Mouse (Mus musculus): ENCODE results near the gene Wdr95. TPM values are rescaled to one million over a fixed set of nuclear protein-coding genes. Genes with fewer than 3 reads are reported as not detected.

Wdr95 gene
- polyA plus RNA-seq, 1 experiment: 1.9 TPM

DNA sequence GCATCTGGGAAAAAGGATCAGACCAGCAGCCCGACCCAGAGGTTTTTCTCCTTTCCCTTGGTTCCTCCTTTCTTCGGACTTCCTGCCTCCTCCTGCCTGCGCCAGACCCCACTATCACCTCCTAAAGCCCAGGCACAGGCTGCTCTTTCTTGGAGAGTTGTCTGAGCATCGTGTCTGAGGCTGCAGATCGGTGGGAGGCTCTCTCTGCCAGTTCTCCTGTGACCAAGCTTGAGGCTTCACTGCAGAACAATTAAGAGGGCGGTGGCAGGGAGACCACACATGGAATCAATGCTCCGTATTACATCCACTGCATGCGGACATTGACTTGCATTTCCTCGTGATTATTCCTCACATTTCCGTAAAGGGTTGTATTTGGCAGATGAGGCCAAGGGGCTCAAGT is 49.0 kb downstream of the Wdr95 start:
- no peak for DNase-seq (ENCODE audit: low read depth)

DNA sequence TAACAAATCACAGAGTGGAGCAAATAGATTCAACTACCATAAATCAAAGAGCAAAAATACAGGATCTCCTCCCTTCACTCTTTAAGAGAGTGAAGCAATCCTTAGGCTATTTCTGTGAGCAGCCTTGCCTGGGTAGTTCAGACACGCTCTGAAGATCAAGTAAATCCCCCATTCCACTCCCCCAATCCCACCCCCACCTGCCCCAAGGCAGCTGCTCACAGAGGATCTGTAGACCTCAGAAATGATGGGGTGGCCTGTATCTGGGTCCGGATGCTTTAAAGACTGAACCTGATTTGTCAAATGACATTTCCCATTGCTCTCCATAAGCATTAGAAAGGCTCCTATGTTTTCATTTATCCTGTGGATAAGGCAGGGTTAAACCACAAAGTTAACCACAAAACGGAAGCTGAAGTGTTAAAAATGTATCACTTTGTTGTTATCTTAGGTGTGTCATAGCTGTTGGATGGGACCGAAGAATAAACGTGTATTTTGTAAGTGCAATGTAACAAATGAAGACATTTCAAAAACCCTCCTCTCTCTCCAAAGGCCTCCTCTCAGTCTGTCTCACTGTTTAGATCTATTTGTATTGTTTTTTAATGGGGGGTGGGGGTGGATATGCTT is 54.3 kb downstream of the Wdr95 start:
- no peak for DNase-seq (ENCODE audit: low read depth)

DNA sequence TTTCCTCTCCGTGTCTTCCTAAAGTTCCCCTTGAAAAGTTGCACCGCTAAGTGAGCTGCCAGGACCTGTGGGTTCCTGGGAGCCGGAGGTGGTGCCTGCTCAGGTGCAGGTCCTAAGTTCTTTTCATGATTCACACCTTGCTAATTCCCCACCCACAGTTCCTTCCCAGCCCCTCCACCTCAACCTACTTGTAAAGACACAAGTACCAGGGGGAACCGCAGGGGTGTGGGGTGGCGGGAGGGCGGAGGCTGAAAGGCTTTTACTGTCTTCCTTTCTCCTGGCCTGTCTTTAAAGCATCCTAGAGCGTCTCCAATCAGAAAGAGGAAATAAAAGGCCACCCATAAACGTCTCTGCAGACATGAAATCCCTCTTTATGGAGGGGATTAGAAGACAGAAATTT is 55.0 kb downstream of the Wdr95 start:
- DNase-seq (ENCODE audit: low read depth): no peak

DNA sequence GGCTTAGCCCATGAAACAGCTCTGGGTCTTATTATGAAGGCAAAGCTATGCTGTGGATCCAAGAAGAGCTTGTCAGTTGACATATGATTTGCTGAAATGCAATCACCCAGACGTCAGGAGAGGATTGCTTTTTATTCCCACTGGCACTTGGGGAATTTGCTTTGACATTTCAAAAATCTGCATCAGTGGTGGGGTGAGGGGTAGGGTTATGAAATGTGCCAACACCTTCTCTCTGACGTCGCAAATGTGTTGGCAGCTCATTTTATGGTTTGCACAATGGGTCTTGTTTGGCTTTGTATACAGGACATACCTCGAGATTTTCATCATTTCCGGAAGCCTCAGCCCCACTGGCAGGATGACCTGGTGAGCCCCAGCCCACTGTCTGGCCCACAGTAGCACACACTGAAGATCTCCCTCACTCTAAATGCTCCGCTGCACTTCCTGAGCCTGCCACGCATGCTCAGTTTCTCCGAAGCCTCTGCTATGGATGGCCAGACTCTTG is 55.7 kb downstream of the Wdr95 start:
- no peak for DNase-seq (ENCODE audit: low read depth)

DNA sequence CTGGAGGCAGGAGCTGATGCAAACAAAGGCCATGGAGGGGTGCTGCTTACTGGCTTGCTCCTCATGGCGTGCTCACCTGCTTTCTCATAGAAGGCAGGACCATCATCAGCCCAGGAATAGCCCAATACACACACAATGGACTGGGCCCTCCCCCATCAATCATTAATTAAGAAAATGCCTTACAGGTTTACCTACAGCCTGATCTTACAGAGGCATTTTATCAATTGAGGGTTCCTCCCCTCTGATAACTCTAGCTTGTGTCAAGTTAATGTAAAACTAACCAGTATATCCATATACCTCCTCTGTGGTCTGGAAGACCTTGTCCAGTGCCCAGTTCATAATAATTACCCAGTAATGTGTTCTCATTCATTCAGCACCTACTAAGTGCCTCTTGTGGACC is 56.8 kb downstream of the Wdr95 start:
- no peak for DNase-seq (ENCODE audit: low read depth)

DNA sequence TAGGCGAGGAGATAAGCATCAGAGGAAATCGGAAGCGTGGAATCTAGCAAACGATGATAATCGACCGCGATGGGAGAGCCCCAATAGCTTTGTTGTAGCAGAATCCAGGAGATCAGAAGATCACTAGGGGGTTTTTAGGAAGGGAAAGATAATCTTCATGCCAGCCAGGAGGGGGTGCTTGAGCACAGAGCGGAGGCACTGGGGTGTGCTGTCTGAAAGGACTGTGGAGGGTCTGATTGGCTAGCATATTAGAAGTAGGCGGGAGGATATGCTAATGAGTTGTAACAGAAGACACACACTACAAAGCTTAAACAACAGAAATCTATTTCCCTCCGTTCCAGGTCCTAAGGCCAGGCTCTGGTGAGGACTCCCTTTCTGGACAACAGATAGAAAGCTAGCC is 57.4 kb downstream of the Wdr95 start:
- no peak for DNase-seq (ENCODE audit: low read depth)

DNA sequence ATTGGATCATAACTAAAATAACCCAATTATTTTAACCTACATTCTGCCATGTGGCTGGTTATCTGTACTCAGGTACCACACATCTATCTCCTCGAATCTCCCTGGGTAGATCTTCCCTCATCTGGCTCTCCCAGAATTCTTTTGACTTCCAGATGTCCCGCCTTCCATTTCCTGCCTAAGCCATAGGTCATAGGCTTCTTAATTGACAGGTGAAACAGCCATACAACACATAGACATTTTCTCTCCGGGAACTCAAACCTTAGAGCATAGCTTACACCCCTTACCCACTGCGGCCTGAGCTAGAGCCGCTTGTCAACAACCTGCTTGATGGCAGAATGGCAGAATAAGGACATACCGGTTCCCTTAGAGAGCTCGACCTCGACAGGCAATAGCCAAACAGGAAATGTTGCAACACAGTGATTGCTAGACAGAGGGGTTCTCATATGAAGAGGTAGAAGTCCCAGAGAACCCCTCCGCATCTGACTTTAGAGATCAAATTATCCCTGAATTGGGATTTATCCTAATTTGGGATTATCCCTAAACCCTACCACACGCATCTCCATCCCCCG is 58.9 kb downstream of the Wdr95 start:
- DNase-seq (ENCODE audit: low read depth): no peak

DNA sequence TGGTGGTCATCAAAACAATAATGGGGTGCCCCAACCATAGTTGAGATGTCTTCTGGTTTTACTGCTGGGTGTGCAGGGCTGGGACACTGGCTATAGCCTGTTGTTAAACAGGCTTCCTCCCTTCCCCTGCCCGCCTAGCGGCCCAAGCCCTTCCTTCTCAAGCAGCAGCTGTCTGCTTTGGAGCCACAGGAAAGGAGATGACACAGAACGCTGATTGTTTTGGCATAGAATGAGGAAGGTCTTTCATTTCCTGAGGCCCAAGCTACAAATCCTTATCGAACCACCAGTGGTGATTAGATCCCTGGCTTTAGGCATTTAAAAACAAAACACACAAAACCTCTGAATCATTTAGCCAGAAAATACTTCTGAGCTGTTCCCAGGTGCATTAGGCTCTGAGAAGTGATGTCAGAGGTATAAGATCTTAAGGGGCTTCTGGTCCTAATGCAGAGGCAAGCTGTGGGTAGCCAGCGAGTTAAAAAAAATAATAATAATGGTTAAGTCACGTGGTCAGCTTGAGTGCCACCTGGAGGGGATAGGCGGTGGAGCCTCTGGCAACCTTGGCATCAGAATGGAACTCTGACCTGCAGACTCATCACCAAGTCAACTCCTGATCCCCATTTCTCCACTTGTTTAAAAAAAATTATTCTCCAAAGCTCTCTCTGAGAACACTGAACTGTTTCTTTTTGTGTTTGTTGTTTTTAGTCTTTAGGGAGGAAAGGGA is 60.5 kb downstream of the Wdr95 start:
- no peak for DNase-seq (ENCODE audit: low read depth)

DNA sequence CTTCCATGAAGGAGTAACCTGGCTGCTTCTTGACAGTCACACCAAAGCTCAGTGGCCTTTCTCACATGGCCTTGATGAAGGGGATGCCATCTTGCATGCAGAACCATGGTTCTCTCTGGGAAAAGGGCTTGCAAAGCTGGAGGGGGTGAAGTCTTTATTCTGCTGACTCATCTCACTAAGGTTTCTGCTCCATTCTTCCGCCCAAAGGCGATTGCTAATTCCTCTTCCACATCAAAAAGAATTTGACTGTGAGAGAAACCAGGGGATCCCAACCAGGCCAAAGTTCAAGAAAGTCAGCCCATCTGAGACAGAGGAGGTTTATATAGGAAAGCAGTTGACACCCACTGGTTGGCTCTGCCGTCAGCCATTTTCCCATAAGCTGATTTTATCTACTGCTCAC is 61.5 kb downstream of the Wdr95 start:
- DNase-seq (ENCODE audit: low read depth): no peak

DNA sequence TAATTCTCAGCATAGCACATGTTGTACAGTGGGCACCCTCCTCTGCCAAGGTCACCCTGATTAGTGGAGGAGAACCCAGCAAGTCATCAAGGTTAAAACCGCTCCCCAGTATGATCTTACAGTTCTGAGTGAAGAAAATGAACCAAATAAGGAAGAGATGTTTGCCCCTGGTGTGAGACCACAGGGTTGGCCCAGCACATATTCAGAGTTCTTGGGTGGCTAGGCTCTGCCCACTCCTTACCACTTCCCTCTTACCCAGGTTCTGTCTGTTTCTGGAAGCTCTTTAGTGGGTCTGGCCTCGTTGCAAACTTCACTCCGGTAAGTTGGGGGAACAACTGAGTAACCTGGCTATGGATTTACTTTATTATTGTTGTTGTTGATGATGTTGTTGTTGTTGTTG is 65.7 kb downstream of the Wdr95 start:
- no peak for DNase-seq (ENCODE audit: low read depth)

DNA sequence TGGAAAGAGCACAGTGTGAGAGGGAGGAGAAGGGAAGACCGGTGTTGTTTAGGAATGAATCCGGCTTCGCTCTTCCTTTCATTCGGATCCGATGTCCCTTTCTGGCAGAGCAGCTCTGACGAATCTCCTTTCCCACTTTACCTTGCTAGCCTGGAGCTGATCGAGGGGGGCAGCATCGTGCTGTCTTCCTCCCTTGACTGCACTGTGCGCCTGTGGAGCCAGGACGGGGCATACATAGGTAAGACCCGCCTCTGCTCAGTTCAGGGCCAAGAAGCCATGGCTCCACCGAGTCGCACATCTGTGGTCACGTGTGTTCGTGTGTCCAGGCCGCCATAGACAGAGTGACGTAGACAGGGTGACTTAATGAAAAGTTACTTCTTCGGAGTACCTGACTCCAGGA is 68.9 kb downstream of the Wdr95 start:
- no peak for DNase-seq (ENCODE audit: low read depth)

DNA sequence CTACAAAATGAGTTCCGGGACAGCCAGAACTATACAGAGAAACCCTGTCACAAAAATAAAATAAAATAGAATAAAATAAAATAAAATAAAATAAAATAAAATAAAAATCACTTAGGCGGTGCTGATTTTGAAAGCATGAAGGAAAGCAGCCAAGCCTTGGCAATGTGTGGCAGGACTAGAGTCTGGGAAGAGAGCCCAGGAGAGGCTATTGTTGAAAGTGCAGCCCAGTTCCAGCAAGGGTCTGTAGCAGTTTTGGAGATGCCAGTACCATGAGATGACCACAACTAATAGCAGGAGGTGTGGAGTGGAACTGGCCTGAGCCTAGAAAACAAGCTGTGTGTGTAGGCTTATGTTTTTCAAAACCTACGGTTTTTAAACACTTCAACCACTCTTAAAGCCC is 73.5 kb downstream of the Wdr95 start:
- DNase-seq (ENCODE audit: low read depth): no peak

DNA sequence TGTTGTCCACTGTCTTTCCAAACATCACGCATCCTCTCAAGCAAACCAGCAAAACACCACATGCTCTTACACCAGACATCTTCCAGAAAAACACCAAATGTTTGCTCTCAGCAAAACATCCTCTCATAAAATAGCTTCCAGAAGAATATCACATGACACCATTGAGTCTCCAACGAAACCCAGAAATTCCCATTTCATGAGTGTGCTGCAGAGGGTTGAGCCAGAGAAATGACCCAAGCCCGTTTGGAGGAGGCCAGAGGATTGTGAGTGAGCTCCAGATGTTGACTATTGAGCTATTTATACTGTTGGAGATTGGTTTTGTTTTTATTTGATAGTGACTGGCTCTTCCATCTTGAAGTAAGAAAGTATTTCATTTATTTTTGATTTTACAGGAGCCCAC is 74.8 kb downstream of the Wdr95 start:
- DNase-seq (ENCODE audit: low read depth): no peak

DNA sequence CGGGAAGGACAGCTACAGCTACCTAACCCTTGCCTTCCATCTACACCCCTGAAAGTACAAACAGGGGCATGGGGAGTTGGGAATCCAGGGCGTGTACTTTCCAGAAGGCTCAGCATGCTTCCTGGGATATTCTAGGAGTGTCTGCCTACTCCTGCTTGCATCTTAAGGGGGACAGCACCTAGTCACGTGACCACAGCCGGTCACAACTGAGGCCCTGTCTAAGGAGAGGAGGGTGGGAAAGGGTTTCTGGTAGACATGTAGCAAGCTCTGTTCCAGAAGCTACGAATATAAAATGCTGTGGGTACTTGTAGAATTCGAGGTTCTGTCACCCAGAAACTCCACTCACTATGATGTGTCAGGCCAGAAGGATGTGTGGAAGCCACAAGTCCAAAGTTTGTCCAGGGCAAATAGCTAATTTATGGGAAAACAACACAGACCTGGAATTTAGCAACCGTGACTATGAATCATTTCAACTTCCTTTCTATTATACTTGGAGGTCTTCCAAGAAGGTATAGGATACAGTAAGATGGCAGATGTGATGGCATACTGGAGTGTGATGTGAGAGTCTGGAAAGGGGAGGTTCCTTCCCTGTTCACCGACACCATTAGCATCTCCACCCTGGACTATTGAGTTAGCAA is 78.7 kb downstream of the Wdr95 start:
- DNase-seq (ENCODE audit: low read depth): no peak

DNA sequence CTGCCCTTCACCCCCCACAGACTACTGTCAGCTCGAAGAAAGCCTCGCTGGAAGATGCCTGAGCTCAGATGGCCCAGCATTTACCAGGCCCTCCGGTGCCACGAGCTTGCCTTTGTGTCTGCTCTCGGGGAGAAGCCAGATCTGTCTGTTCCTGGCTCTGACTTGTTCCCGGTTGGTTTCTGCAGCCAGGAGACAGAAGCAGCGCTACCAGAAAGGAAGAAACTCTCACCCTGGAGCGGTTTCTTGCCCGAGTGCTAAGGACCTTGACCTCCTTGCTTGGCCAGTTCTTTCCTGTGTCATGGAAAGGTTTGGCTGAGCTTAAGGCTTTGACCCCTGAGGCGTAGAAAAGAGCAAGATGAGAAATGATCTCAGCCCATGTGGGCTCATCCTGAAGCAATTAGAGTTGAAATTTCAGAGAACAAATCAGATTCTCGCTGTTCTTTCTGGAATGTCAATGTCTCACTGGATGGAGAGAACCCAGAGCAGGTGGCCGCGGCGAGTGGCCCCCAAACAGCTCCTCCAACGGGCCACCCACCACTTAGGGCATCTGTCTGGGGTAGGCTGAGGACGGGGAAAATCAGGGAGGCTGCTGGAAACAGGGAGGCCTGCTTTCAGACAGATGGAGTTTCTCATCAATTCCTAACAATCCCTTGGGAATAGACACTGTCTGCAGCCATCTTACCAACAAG is 83.1 kb downstream of the Wdr95 start:
- no peak for DNase-seq (ENCODE audit: low read depth)

DNA sequence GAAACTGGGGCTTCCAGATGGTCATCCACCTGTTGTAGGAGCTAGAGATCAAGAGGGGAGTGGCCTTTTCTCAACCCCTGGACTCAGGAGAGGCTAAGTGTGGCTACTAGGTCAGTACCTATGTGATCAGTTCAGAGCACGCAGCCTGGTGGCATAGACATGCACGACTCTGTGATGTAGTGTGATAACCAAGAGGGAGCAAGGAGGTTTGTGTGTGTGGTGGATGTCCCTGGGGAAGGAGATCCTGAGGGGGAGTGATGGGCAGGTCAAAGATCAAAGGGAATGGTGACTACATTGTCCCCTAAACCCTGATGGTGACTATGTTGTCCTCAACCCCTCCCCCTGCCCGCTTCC is 83.7 kb downstream of the Wdr95 start:
- no peak for DNase-seq (ENCODE audit: low read depth)

DNA sequence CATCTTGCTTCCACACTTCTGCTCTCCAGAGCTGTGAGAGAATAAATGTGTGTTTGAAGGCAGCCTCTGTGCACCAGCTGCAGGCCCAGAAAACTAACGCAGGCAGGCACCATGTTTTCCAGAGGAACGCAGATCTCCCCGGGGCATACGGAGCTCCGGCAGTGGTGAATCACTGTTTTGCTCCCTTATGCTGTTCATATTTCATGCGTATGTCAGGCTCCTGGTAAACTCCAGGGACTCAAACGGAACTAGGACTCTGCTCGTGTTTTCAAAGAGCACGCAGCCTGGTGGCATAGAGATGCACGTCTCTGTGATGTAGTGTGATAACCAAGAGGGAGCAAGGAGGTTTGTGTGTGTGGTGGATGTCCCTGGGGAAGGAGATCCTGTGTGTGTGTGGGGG is 84.3 kb downstream of the Wdr95 start:
- no peak for DNase-seq (ENCODE audit: low read depth)

DNA sequence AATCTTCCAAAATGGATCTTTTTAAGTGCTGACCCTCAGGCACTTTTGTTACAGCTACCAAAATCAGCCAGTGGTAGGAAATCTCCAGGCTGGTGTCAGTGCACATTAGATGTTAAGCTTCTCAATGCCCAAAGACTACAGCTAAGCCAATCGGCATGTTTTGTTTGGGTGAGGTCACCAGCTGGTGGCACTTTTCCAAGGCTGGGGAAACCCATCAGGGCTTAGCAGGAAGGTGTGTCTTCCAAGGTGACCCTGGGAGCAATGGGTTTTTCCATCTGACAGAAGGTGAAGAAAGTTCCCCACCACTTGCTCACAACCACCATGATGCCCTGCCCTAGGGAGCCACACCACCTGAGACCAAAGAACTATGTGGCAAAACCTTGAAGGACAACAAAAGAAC is 87.7 kb downstream of the Wdr95 start:
- DNase-seq (ENCODE audit: low read depth): no peak

DNA sequence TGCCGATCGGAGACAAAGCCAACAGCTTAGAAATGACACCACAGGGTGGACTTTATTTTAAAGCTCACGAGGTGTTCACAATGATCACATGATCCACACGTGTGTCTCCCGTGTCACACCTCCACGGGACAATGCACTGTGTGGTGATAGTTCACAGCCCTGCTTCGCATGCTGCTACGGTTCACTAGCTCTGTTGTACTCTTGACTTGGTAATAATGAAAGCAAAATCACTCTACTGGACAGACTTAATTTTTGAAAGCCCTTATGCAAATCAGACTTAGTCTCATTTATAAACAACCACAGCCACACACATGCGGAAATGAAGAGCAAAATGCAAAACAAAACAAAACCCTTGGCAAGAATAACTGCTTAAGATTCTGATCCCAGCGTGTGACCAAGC is 88.3 kb downstream of the Wdr95 start:
- DNase-seq (ENCODE audit: low read depth): no peak

DNA sequence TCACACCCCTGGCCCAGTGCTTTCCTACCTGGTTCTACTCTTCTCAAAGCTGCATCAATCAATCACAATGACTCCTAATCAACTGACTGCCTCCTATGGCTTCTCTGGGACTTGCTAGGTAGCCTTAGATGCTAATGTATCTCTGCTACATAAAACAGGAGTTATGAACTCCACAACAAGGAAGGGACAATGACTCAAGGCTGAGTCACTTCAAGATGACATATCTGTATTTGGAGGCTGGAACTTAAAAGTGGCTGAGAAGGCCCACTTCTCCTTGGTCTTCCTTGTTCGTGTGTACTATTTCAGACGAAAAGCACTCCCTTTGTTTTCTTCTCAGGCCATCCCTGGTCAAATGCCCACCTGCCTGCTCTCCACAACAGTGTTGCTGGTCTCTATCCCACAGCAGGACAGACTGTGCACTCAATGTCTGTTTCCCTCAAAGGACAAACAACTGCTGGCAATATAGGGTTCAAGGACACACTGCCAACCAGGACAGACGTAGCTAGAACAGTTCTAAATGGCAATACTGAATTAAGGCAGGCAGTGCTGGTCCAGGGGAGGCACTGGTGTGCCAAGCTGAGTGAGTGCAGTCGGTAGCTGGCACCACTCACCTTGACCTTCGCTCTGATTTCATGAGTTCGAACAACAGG is 89.4 kb downstream of the Wdr95 start:
- DNase-seq (ENCODE audit: low read depth): no peak

DNA sequence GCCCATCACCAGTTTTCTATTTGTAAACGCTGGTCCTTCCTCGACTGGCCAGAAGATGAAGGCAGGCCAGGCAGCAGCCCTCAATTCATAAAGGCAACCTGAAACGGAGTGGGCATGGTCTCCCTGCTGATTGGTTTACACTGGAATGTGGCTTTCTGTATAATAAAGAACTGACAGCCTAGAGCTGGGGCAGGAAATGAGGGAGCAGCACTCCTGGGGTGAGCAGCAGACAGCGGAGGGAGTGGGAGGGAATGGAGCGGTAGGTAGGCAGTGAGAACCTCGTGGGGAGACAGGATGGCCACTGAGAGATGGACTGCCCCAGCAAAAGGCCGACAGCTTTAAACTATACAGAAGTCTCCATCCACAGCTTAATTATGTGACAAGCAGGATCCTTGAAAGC is 93.7 kb downstream of the Wdr95 start:
- no peak for DNase-seq (ENCODE audit: low read depth)

DNA sequence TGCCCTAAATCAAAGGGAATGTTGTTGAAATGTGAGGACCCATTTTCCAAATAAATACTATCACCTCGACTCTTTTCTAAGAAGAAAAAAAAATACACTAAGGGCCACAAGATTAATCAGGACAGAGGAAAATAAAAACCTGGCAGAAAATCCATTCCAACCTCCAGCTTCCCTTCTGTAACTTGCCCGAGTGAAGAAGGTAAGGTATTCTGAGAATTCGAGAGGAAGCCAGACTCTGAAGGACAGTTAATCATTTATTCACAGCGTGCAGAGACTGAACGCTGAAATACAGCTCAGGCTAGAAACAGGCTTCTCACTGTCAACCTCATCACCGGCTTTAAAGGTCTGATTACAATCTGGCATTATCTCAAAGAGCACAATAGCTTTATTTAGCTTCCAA is 94.2 kb downstream of the Wdr95 start:
- DNase-seq (ENCODE audit: low read depth): no peak

Data from gonadal fat pad, adult 2 months (tissue).